Mouse (Mus musculus): ENCODE data around the gene Zfp995. TPM values are rescaled to one million over a fixed set of nuclear protein-coding genes. Genes with fewer than 3 reads are reported as not detected.
A peak's percentile ranks its signal among the peaks of the same experiment; 100 is the strongest.
"Not testable (repeated sequence)": the region's sequence is repeated elsewhere in the genome, so short reads cannot be mapped to it uniquely, and the experiment has no call there.

The Zfp995 gene
- 6.1 and 6.8 TPM in 2 replicates for polyA plus RNA-seq (2015; fragmentation: Nextera tagmentation; extraction: Ambion mirVana)

- H3K36me3 ChIP-seq; H3K27me3 ChIP-seq; H3K4me1 ChIP-seq; H3K9me3 ChIP-seq (replicated peaks): not testable (repeated sequence)
- under 1% methylated on average over 24 of the region's 24 CpGs for WGBS
- Histone ChIP-seq H3K9ac (peak within 1 kb of the TSS; percentile 66), H3K27ac (peak within 1 kb of the TSS; percentile 22; the same call in 1 of the 2 replicates), H3K4me2 (peak within 1 kb of the TSS; percentile 67), H3K4me3 (replicated peaks) (peak within 1 kb of the TSS; percentile 72)
- peak; percentile 99 for ATAC-seq (replicated peaks; ENCODE audit: low FRiP score)
Measured at GRCm38 (mm10) chr17:21909456-21910052, at the start of gene Zfp995. Gene Zfp995, minus strand, starts transcription at chr17:21909926.

DNA sequence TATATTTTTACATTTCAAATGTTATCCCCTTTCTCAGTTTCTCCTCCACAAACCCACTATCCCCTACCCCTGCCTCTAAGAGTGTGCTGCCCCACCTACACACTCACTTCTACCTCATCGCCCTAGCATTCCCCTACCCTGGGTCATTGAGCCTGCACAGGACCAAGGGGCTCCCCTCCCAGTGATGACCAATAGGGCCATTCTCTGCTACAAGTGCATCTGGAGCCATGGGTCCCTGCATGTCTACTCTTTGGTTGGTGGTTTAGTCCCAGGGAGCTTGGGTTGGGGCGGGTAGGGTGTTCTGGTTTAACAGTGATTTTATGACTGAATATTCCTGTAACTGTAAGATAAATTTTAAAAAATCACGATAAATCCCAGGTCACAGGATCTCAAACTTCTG is 687 bp downstream of the Zfp995 start:
- Histone ChIP-seq H3K9ac (peak overlapping the region; percentile 66), H3K4me3 (replicated peaks) (peak overlapping the region; percentile 72), H3K36me3 (no peaks in the 10 kb centered on the region), H3K9me3 (replicated peaks) (no peaks in the 10 kb centered on the region), H3K27me3 (no peaks in the 10 kb centered on the region), H3K27ac (peak overlapping the region; percentile 22; the same call in 1 of the 2 replicates), H3K4me1 (0 out of 2 replicates have a peak, but pooled peaks cover 2% of the 10 kb centered on the region), H3K4me2 (peak overlapping the region; percentile 67)
- ATAC-seq (replicated peaks; ENCODE audit: low FRiP score) = peak; percentile 81
- WGBS = 4% methylated on average over 3 of the region's 3 CpGs

GRCm38 (mm10) chr17:21871256-21871655 is 38.5 kb downstream of the Zfp995 start:
- Histone ChIP-seq H3K27me3 (no peaks in the 10 kb centered on the region), H3K4me1 (no peaks in the 10 kb centered on the region), H3K36me3 (no peaks in the 10 kb centered on the region), H3K27ac (no peak overlapping the region), H3K4me2 (no peak overlapping the region), H3K9ac (no peak overlapping the region), H3K9me3 (replicated peaks) (peaks cover 1% of the 10 kb centered on the region; the same call in 1 of the 2 replicates), H3K4me3 (replicated peaks) (no peak overlapping the region)
- no peak for ATAC-seq (replicated peaks; ENCODE audit: low FRiP score)
- 82% methylated on average over 1 of the region's 1 CpGs for WGBS

DNA sequence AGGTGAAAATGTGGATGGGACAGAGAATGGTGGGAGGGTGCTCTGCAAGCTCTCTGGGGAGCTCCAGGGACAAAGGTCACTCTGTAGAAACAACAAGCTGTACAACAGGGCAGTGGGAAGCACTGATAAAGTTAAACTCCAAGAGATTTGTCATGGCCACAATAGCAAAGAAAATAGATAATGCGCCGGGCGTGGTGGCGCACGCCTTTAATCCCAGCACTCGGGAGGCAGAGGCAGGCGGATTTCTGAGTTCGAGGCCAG is 63.5 kb downstream of the Zfp995 start:
- 87% methylated on average over 8 of the region's 8 CpGs for WGBS
- not testable (repeated sequence) for H3K27ac ChIP-seq

DNA sequence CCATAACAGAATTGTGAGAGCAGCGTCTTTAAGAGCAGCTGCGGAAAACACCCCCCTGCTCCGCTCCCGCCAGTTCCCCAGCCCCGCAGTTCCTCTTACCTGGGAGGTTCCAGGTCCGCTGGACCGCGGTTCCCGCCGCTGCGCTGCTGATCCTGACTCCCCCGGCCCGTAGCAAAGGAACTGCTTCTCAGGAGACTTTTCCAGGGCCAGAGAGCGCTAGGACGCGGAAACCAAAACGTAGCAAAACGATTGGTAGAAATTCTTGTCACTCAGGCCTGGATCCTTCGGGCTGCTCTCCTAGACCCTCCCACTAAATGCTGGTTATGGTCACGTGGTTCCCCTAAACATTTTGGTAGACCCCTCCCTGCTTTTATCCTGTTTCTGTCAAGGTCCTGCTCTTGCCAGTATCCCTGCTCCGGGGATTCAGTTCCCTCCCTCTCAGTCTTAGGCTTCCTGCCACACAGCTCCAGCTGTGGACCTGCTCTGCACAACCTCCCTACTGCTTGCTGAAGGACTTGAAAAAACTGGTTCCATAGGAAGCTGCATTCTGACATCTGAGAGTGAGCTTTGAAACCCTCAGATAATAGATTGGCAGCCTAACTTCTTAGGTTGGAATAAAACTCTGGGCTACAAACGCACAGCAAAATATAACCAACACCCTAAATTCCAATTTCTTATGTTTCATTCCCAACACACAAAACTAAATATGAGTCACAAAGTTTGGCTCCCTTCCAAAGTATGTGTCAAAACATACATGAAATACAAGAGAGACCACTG is 64.0 kb downstream of the Zfp995 start, which contains the start of gene Zfp820:
Gene Zfp820 (minus strand): TSS at position 228 of the 777 bp plus-strand sequence.
- peak within 1 kb of the TSS; percentile 57 for H3K9ac ChIP-seq
- no peaks in the 10 kb centered on the region; the same call in 1 of the 2 replicates for H3K4me1 ChIP-seq
- peak within 1 kb of the TSS; percentile 82 for H3K27ac ChIP-seq
- peak within 1 kb of the TSS; percentile 63 for H3K4me2 ChIP-seq
- peak; percentile 99 for ATAC-seq (replicated peaks; ENCODE audit: low FRiP score)
- no peaks in the 10 kb centered on the region for H3K9me3 ChIP-seq (replicated peaks)
- peak within 1 kb of the TSS; percentile 71 for H3K4me3 ChIP-seq (replicated peaks)
- H3K27me3 ChIP-seq = no peaks in the 10 kb centered on the region
- 2% methylated on average over 22 of the region's 22 CpGs for WGBS
- no peaks in the 10 kb centered on the region for H3K36me3 ChIP-seq

More for the DNA sequence above, 63.5 kb downstream of the Zfp995 start:
- not testable (repeated sequence) for H3K9me3 ChIP-seq (replicated peaks); H3K9ac ChIP-seq; H3K27me3 ChIP-seq; H3K4me1 ChIP-seq; H3K4me3 ChIP-seq (replicated peaks); H3K36me3 ChIP-seq
- H3K4me2 ChIP-seq = peak overlapping the region; percentile 63; the same call in 1 of the 2 replicates
- ATAC-seq (replicated peaks; ENCODE audit: low FRiP score) = peak; percentile 49; the same call in 1 of the 2 replicates

DNA sequence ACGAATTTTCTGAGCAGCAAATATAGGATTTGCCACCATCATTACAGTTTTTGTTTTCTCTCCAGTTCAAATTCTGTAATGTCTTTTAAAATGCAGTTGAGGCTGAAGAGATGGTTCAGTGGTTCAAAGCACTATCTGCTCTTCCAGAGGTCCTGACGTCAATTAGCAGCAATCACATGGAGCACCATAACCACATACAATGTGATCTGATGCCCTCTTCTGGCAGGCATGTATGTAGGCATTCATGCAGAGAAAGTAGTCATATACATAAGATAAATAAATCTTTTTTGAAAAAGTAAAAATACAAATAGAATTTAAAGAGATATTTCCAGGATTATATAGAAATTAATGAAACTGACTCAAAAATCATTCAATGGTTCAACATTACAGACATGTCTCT is 71.2 kb downstream of the Zfp995 start:
- 0 out of 2 replicates have a peak, but pooled peaks cover 5% of the 10 kb centered on the region for H3K36me3 ChIP-seq
- no peak overlapping the region for H3K27ac ChIP-seq
- H3K4me1 ChIP-seq = no peaks in the 10 kb centered on the region
- no peaks in the 10 kb centered on the region for H3K27me3 ChIP-seq
- no peak overlapping the region for H3K9ac ChIP-seq
- 60% methylated on average over 2 of the region's 2 CpGs for WGBS
- no peak overlapping the region for H3K4me2 ChIP-seq
- H3K9me3 ChIP-seq (replicated peaks) = no peaks in the 10 kb centered on the region
- no peak for ATAC-seq (replicated peaks; ENCODE audit: low FRiP score)
- no peak overlapping the region for H3K4me3 ChIP-seq (replicated peaks)

Other genes starting within 250 kb of the Zfp995 start
- 2.7 and 5.4 TPM in 2 replicates for gene Gm10226, start 218.1 kb downstream of the Zfp995 start, polyA plus RNA-seq (2015; fragmentation: Nextera tagmentation; extraction: Ambion mirVana)
- gene Zfp760, start 202.2 kb downstream of the Zfp995 start, polyA plus RNA-seq (2015; fragmentation: Nextera tagmentation; extraction: Ambion mirVana) = 12.8 and 14.8 TPM in 2 replicates
- 7.4 and 8.6 TPM in 2 replicates for gene Zfp229, start 179.1 kb downstream of the Zfp995 start, polyA plus RNA-seq (2015; fragmentation: Nextera tagmentation; extraction: Ambion mirVana)
- gene Zfp820, start 64.2 kb downstream of the Zfp995 start, polyA plus RNA-seq (2015; fragmentation: Nextera tagmentation; extraction: Ambion mirVana) = 5.7 and 6.2 TPM in 2 replicates
- gene Zfp942, start 52.5 kb upstream of the Zfp995 start, polyA plus RNA-seq (2015; fragmentation: Nextera tagmentation; extraction: Ambion mirVana) = 21.2 and 24.3 TPM in 2 replicates
- 16.4 and 16.7 TPM in 2 replicates for gene Zfp943, start 52.6 kb upstream of the Zfp995 start, polyA plus RNA-seq (2015; fragmentation: Nextera tagmentation; extraction: Ambion mirVana)

Data from kidney, embryonic 15.5 days (tissue).